Mouse (Mus musculus) c-Kit-negative CD71-positive TER-119-positive erythroid progenitor cells, embryonic 14.5 days (primary cell): Measurements from ENCODE around the gene Scarb2.

Experiments used
- DNase-seq: peaks from one replicate; pipeline ENCODE4 v3.0.0-alpha.2; 2013; ENCODE audit warnings: low read depth, low spot score

Gene Scarb2

GRCm38 (mm10) chr5:92438540-92438939 lies 68.1 kb downstream of the Scarb2 start:
- no peak for DNase-seq

- DNase-seq = peak; percentile 85
Measured at GRCm38 (mm10) chr5:92435025-92435584, 71.5 kb downstream of the Scarb2 start, which contains the start of gene Nup54. Gene Nup54, minus strand, starts transcription at chr5:92435219.

- peak; percentile 44 for DNase-seq
Measured at GRCm38 (mm10) chr5:92434571-92434985, 72.1 kb downstream of the Scarb2 start.

GRCm38 (mm10) chr5:92434070-92434469 lies 72.6 kb downstream of the Scarb2 start:
- no peak for DNase-seq

- no peak for DNase-seq
Measured at GRCm38 (mm10) chr5:92431611-92432010, 75.0 kb downstream of the Scarb2 start.

- DNase-seq = no peak
Measured at GRCm38 (mm10) chr5:92430723-92431122, 75.9 kb downstream of the Scarb2 start.

- no peak for DNase-seq
Measured at GRCm38 (mm10) chr5:92424126-92424525, 82.5 kb downstream of the Scarb2 start.

GRCm38 (mm10) chr5:92413982-92414375 lies 92.7 kb downstream of the Scarb2 start:
- no peak for DNase-seq

GRCm38 (mm10) chr5:92413271-92413981 lies 93.2 kb downstream of the Scarb2 start:
- no peak for DNase-seq

- no peak for DNase-seq
Measured at GRCm38 (mm10) chr5:92411461-92412140, 95.0 kb downstream of the Scarb2 start.

GRCm38 (mm10) chr5:92410486-92410885 lies 96.1 kb downstream of the Scarb2 start:
- DNase-seq = no peak

- DNase-seq = no peak
Measured at GRCm38 (mm10) chr5:92409361-92410155, 97.1 kb downstream of the Scarb2 start.

GRCm38 (mm10) chr5:92404400-92404678 lies 102.3 kb downstream of the Scarb2 start:
- DNase-seq = no peak

- DNase-seq = no peak
Measured at GRCm38 (mm10) chr5:92403562-92404399, 102.9 kb downstream of the Scarb2 start.

GRCm38 (mm10) chr5:92402816-92403215 lies 103.8 kb downstream of the Scarb2 start:
- DNase-seq = no peak

GRCm38 (mm10) chr5:92398153-92398552 lies 108.5 kb downstream of the Scarb2 start:
- DNase-seq = peak; percentile 66

- no peak for DNase-seq
Measured at GRCm38 (mm10) chr5:92396476-92396875, 110.2 kb downstream of the Scarb2 start.

GRCm38 (mm10) chr5:92395764-92396163 lies 110.9 kb downstream of the Scarb2 start:
- no peak for DNase-seq

GRCm38 (mm10) chr5:92393863-92394262 lies 112.8 kb downstream of the Scarb2 start:
- no peak for DNase-seq

GRCm38 (mm10) chr5:92392542-92392941 lies 114.1 kb downstream of the Scarb2 start:
- DNase-seq = no peak
